Mouse (Mus musculus) olfactory bulb, adult 2 months (tissue): ENCODE measurements around the gene Rcor1.

Experiments used
- CTCF ChIP-seq: fragments of 200-500 bp; IDR thresholded peaks from 2 replicates; pipeline ENCODE4 v1.5.1; 2012; ENCODE audit warnings: low read depth, mild to moderate bottlenecking, low read length, moderate library complexity; ENCODE audit not compliant: insufficient read depth
- POLR2A ChIP-seq: fragments of 200-500 bp; IDR thresholded peaks from 2 replicates; pipeline ENCODE4 v1.6.1; 2012; ENCODE audit warnings: mild to moderate bottlenecking, low read depth, low read length, moderate library complexity; ENCODE audit not compliant: insufficient read depth

- TF ChIP-seq CTCF (no peak), POLR2A (no peak)
Measured at GRCm38 (mm10) chr12:111114593-111114992, 75.4 kb downstream of the Rcor1 start.
